Mouse (Mus musculus) CH12F3 (cell line): ENCODE results near the gene Kmt2b.

Source experiments
- in situ Hi-C: fragments of 300-500 bp; cut with MboI; formaldehyde crosslinking; loops from 2 replicates; pipeline ENCODE4 v1.14.3; 2020; ENCODE audit warnings: low sequenced_read_pairs

Gene Kmt2b

GRCm38 (mm10) chr7:30572389-30572788 is 16.1 kb downstream of the Kmt2b start:
- in situ Hi-C loops: no loop called here

GRCm38 (mm10) chr7:30567555-30567954 is 21.0 kb downstream of the Kmt2b start:
- in situ Hi-C loops: no loop called here

GRCm38 (mm10) chr7:30566033-30566432 is 22.5 kb downstream of the Kmt2b start:
- in situ Hi-C loops: no loop called here

- in situ Hi-C loops: no loop called here
These were observed 23.5 kb downstream of the Kmt2b start, which contains the start of gene Igflr1 for GRCm38 (mm10) chr7:30564970-30565571. Gene Igflr1 (plus strand): TSS chr7:30565427.

- in situ Hi-C loops: no loop called here
These were observed 24.6 kb downstream of the Kmt2b start for GRCm38 (mm10) chr7:30563906-30564280.

- in situ Hi-C loops: no loop called here
These were observed 25.2 kb downstream of the Kmt2b start, which contains the start of the genes U2af1l4, Gm49396 and Psenen for GRCm38 (mm10) chr7:30563117-30563905. Gene U2af1l4 (plus strand): TSS chr7:30563301. Gene Gm49396 (plus strand): TSS chr7:30563344. Gene Psenen (minus strand): TSS chr7:30563627.

GRCm38 (mm10) chr7:30562526-30563116 is 25.9 kb downstream of the Kmt2b start:
- in situ Hi-C loops: no loop called here

GRCm38 (mm10) chr7:30560296-30560695 is 28.2 kb downstream of the Kmt2b start:
- in situ Hi-C loops: no loop called here

GRCm38 (mm10) chr7:30559443-30559954 is 29.0 kb downstream of the Kmt2b start, which contains the start of gene Lin37:
Gene Lin37 (minus strand): TSS chr7:30559838.
- in situ Hi-C loops: no loop called here

- in situ Hi-C loops: no loop called here
These were observed 29.7 kb downstream of the Kmt2b start for GRCm38 (mm10) chr7:30558656-30559442.

- in situ Hi-C loops: no loop called here
These were observed 30.5 kb downstream of the Kmt2b start for GRCm38 (mm10) chr7:30557901-30558514.

GRCm38 (mm10) chr7:30556894-30557536 is 31.5 kb downstream of the Kmt2b start:
- in situ Hi-C loops: no loop called here

- in situ Hi-C loops: no loop called here
These were observed 34.5 kb downstream of the Kmt2b start for GRCm38 (mm10) chr7:30553810-30554584.

- in situ Hi-C loops: no loop called here
These were observed 35.4 kb downstream of the Kmt2b start for GRCm38 (mm10) chr7:30553021-30553589.

GRCm38 (mm10) chr7:30552102-30553020 is 36.2 kb downstream of the Kmt2b start, which contains the start of the genes Hspb6 and Proser3:
Gene Hspb6 (plus strand): TSS chr7:30552178.
Gene Proser3 (minus strand): TSS chr7:30552299.
- in situ Hi-C loops: no loop called here

- in situ Hi-C loops: no loop called here
These were observed 37.0 kb downstream of the Kmt2b start for GRCm38 (mm10) chr7:30551445-30552101.

- in situ Hi-C loops: no loop called here
These were observed 37.9 kb downstream of the Kmt2b start for GRCm38 (mm10) chr7:30550603-30551002.
